Mouse (Mus musculus): ENCODE data around the gene 4930433I11Rik. TPM values are rescaled to one million over a fixed set of nuclear protein-coding genes. Genes with fewer than 3 reads are reported as not detected.

4930433I11Rik gene
- not detected in 2 replicates for polyA plus RNA-seq (2012; rRNA removed; ENCODE audit: low replicate concordance)

DNA sequence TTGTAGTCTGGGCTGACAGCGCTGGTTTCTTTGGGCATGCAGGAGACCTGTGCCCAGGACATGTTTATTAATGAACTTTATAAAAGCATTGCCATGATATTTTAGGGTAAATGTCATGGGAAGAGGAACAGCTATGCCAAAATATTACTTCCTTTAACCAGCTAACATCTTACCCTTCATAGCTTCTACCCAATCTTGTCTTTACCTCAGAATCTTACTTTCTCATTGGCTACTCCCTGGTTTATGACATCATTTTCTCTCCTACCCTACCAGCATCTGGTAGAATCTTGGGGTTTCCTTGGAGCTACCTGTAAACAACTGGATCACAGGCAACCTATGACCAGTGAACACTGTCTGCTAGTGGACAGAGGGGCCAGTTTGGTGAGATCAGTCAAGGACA lies at the start of gene 4930433I11Rik:
Gene 4930433I11Rik, plus strand, starts transcription at position 301 of the 400 bp plus-strand sequence.

DNA sequence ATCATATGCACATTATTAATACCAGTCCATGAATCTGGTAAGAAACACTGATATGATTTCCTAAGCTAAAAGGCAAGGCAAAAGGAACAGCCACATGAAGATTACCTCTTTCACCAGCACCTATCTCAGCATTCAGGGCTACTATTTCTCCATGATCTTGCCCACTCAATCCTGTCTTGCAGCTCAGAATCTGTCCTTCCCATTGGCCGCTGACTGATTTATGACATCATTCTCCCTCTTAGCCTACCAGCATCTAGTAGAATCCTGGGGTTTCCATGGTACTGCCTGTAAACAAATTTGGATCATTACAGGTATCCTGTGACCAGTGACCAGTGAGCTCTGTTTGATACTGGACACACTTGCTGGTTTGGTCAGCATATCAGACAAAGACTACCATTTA lies 45.1 kb downstream of the 4930433I11Rik start, which contains the start of gene Gm4884:
Gene Gm4884, plus strand, starts transcription at position 301 of the 400 bp plus-strand sequence.

Other genes with a start within 250 kb of the 4930433I11Rik start
- gene Vstm2b, start 89.2 kb upstream of the 4930433I11Rik start, polyA plus RNA-seq (2012; rRNA removed; ENCODE audit: low replicate concordance) = 0.20 and 34.0 TPM in 2 replicates
- gene Gm4884, start 45.2 kb downstream of the 4930433I11Rik start, polyA plus RNA-seq (2012; rRNA removed; ENCODE audit: low replicate concordance) = not detected in 2 replicates
- gene Gm5592, start 166.3 kb downstream of the 4930433I11Rik start, polyA plus RNA-seq (2012; rRNA removed; ENCODE audit: low replicate concordance) = not detected in 2 replicates

Measured in duodenum, adult 2 months (tissue).